Mouse (Mus musculus): ENCODE measurements around the gene Ss18l1.

Gene Ss18l1

GRCm38 (mm10) chr2:180086637-180087027 is 44.3 kb downstream of the Ss18l1 start:
- no peak for DNase-seq (ENCODE audit: low spot score)

- DNase-seq (ENCODE audit: low spot score), result no peak
These were observed 45.2 kb downstream of the Ss18l1 start for GRCm38 (mm10) chr2:180087472-180087871.

- no peak for DNase-seq (ENCODE audit: low spot score)
These were observed 48.0 kb downstream of the Ss18l1 start for GRCm38 (mm10) chr2:180090285-180090684.

GRCm38 (mm10) chr2:180095711-180096110 is 53.4 kb downstream of the Ss18l1 start:
- no peak for DNase-seq (ENCODE audit: low spot score)

GRCm38 (mm10) chr2:180097585-180097984 is 55.3 kb downstream of the Ss18l1 start:
- DNase-seq (ENCODE audit: low spot score), result no peak

GRCm38 (mm10) chr2:180098167-180098566 is 55.9 kb downstream of the Ss18l1 start:
- no peak for DNase-seq (ENCODE audit: low spot score)

- DNase-seq (ENCODE audit: low spot score), result no peak
These were observed 57.2 kb downstream of the Ss18l1 start for GRCm38 (mm10) chr2:180099529-180099928.

GRCm38 (mm10) chr2:180103151-180103977 is 61.1 kb downstream of the Ss18l1 start:
- DNase-seq (ENCODE audit: low spot score), result no peak

- peak; percentile 77 for DNase-seq (ENCODE audit: low spot score)
These were observed 61.8 kb downstream of the Ss18l1 start, which contains the start of gene Hrh3 for GRCm38 (mm10) chr2:180103978-180104658. Hrh3 (minus strand) TSS chr2:180104488.

- no peak for DNase-seq (ENCODE audit: low spot score)
These were observed 62.5 kb downstream of the Ss18l1 start for GRCm38 (mm10) chr2:180104659-180105377.

- no peak for DNase-seq (ENCODE audit: low spot score)
These were observed 63.3 kb downstream of the Ss18l1 start for GRCm38 (mm10) chr2:180105441-180106190.

GRCm38 (mm10) chr2:180107081-180107480 is 64.8 kb downstream of the Ss18l1 start:
- peak; percentile 43 for DNase-seq (ENCODE audit: low spot score)

- DNase-seq (ENCODE audit: low spot score), result no peak
These were observed 66.0 kb downstream of the Ss18l1 start for GRCm38 (mm10) chr2:180108285-180108684.

- DNase-seq (ENCODE audit: low spot score), result no peak
These were observed 71.9 kb downstream of the Ss18l1 start for GRCm38 (mm10) chr2:180113909-180114890.

GRCm38 (mm10) chr2:180115279-180115678 is 73.0 kb downstream of the Ss18l1 start:
- no peak for DNase-seq (ENCODE audit: low spot score)

GRCm38 (mm10) chr2:180116081-180116493 is 73.8 kb downstream of the Ss18l1 start:
- no peak for DNase-seq (ENCODE audit: low spot score)

- no peak for DNase-seq (ENCODE audit: low spot score)
These were observed 74.6 kb downstream of the Ss18l1 start for GRCm38 (mm10) chr2:180116741-180117484.

GRCm38 (mm10) chr2:180117485-180118194 is 75.3 kb downstream of the Ss18l1 start:
- DNase-seq (ENCODE audit: low spot score), result peak; percentile 86

Data from embryo, embryonic 10.5 days (tissue).